Mouse (Mus musculus) forebrain, embryonic 10.5 days (tissue): Measurements from ENCODE around the gene Sypl. TPM values are rescaled to one million over a fixed set of nuclear protein-coding genes. Genes with fewer than 3 reads are reported as not detected.

Source experiments
- DNase-seq: peaks from one replicate; pipeline ENCODE4 v3.0.0-alpha.2; 2017; ENCODE audit warnings: low spot score; ENCODE audit errors: extremely low spot score
- H3K27ac ChIP-seq: fragments of 300-500 bp; sonication (generic); 2 replicates; pipeline ENCODE4 v1.5.1; 2016; ENCODE audit warnings: mild to moderate bottlenecking
- H3K27me3 ChIP-seq: fragments of 300-500 bp; sonication (generic); 2 replicates; pipeline ENCODE4 v1.6.1; 2016; ENCODE audit warnings: mild to moderate bottlenecking; ENCODE audit not compliant: poor library complexity, severe bottlenecking
- H3K36me3 ChIP-seq: fragments of 300-500 bp; sonication (generic); replicated peaks from 2 replicates; pipeline ENCODE4 v1.6.1; 2016; ENCODE audit warnings: mild to moderate bottlenecking, moderate library complexity
- H3K4me1 ChIP-seq: fragments of 300-500 bp; sonication (generic); 2 replicates; pipeline ENCODE4 v1.6.1; 2016
- H3K4me3 ChIP-seq: fragments of 300-500 bp; sonication (generic); 2 replicates; pipeline ENCODE4 v1.5.1; 2016; ENCODE audit warnings: mild to moderate bottlenecking, moderate library complexity
- H3K9me3 ChIP-seq: fragments of 300-500 bp; sonication (generic); 2 replicates; pipeline ENCODE4 v1.6.1; 2016; ENCODE audit warnings: mild to moderate bottlenecking, moderate library complexity
- WGBS: fragments of 180-500 bp; shearing (Covaris S2); methylation state at CpG from one replicate; pipeline ENCODE4 v1.1.7; 2016; 5-methylcytosine and 5-hydroxymethylcytosine counted together
- polyA plus RNA-seq: library from polyadenylated mRNA; unstranded; fragments of >200 nt; fragmentation: Nextera tagmentation; extraction: Ambion mirVana; gene quantifications from 2 replicates; pipeline ENCODE4 v1.2.1, GENCODE M21; 2016

The Sypl gene
- polyA plus RNA-seq, result 48.6 and 52.0 TPM in 2 replicates

- DNase-seq, result peak; percentile 96
- H3K4me1 ChIP-seq, result peaks cover 44% of the 10 kb centered on the region
- H3K4me3 ChIP-seq, result peak within 1 kb of the TSS; percentile 83
- under 1% methylated on average over 52 of the region's 52 CpGs for whole genome bisulfite sequencing
- peak within 1 kb of the TSS; percentile 94 for H3K27ac ChIP-seq
- H3K9me3 ChIP-seq, result no peaks in the 10 kb centered on the region
- H3K36me3 ChIP-seq, result no peaks in the 10 kb centered on the region
- no peaks in the 10 kb centered on the region for H3K27me3 ChIP-seq
Observed at GRCm38 (mm10) chr12:32953596-32954215, at the start of gene Sypl. Gene Sypl, plus strand, starts transcription at chr12:32953891.

- no peak for DNase-seq
- H3K27me3 ChIP-seq, result 0 out of 2 replicates have a peak, but pooled peaks cover 5% of the 10 kb centered on the region
- no peak overlapping the region for H3K4me3 ChIP-seq
- WGBS, result 62% methylated on average over 10 of the region's 10 CpGs
- H3K27ac ChIP-seq, result no peak overlapping the region
- no peaks in the 10 kb centered on the region for H3K9me3 ChIP-seq
- H3K4me1 ChIP-seq, result peaks cover 13% of the 10 kb centered on the region
- no peaks in the 10 kb centered on the region for H3K36me3 ChIP-seq
Observed at GRCm38 (mm10) chr12:32909686-32910085, 44.0 kb upstream of the Sypl start.

DNA sequence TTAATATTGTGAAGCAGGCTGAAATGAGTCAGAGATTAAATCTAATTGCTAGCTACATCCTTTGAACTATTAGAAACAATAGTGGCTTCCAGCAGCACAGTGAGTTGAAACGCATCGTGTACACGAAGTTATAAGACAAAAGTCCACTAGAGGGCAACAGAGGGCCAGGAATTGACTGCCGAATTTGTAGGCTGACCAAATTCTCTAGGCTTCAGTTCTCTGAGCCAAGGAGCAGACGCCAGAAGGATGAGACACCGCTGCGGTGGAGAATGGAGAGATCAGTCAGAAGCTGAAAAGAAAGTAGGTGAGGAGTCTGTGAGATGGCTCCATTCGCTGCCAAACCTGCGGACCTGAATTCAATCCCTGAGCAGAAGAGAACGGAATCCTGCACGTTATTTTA is 43.6 kb upstream of the Sypl start:
- Histone ChIP-seq H3K27ac (no peak overlapping the region), H3K4me1 (peaks cover 13% of the 10 kb centered on the region), H3K27me3 (0 out of 2 replicates have a peak, but pooled peaks cover 5% of the 10 kb centered on the region), H3K4me3 (peak overlapping the region; percentile 34), H3K9me3 (no peaks in the 10 kb centered on the region), H3K36me3 (no peaks in the 10 kb centered on the region)
- WGBS, result 15% methylated on average over 11 of the region's 11 CpGs
- peak; percentile 68 for DNase-seq

- H3K4me1 ChIP-seq, result peaks cover 13% of the 10 kb centered on the region
- WGBS, result 39% methylated on average over 15 of the region's 15 CpGs
- DNase-seq, result peak; percentile 56
- H3K4me3 ChIP-seq, result peak overlapping the region; percentile 34
- no peak overlapping the region for H3K27ac ChIP-seq
- no peaks in the 10 kb centered on the region for H3K36me3 ChIP-seq
- H3K27me3 ChIP-seq, result 0 out of 2 replicates have a peak, but pooled peaks cover 5% of the 10 kb centered on the region
- H3K9me3 ChIP-seq, result no peaks in the 10 kb centered on the region
Observed at GRCm38 (mm10) chr12:32910560-32911194, 43.0 kb upstream of the Sypl start.

- H3K9me3 ChIP-seq, result no peaks in the 10 kb centered on the region
- no peak overlapping the region for H3K4me3 ChIP-seq
- 0 out of 2 replicates have a peak, but pooled peaks cover 5% of the 10 kb centered on the region for H3K27me3 ChIP-seq
- H3K27ac ChIP-seq, result no peak overlapping the region
- no peaks in the 10 kb centered on the region for H3K36me3 ChIP-seq
- peaks cover 13% of the 10 kb centered on the region for H3K4me1 ChIP-seq
- WGBS, result 28% methylated on average over 4 of the region's 4 CpGs
- DNase-seq, result no peak
Observed at GRCm38 (mm10) chr12:32911569-32911968, 42.1 kb upstream of the Sypl start.

- H3K27me3 ChIP-seq, result 0 out of 2 replicates have a peak, but pooled peaks cover 5% of the 10 kb centered on the region
- H3K36me3 ChIP-seq, result no peaks in the 10 kb centered on the region
- H3K4me1 ChIP-seq, result peaks cover 13% of the 10 kb centered on the region
- H3K27ac ChIP-seq, result no peak overlapping the region
- no peaks in the 10 kb centered on the region for H3K9me3 ChIP-seq
- no peak overlapping the region for H3K4me3 ChIP-seq
- DNase-seq, result no peak
- WGBS, result 89% methylated on average over 5 of the region's 5 CpGs
Observed at GRCm38 (mm10) chr12:32912772-32913171, 40.9 kb upstream of the Sypl start.

- no peak for DNase-seq
- no peak overlapping the region for H3K27ac ChIP-seq
- 77% methylated on average over 7 of the region's 7 CpGs for WGBS
Observed at GRCm38 (mm10) chr12:32918683-32919082, 35.0 kb upstream of the Sypl start.

GRCm38 (mm10) chr12:32919091-32919490 is 34.6 kb upstream of the Sypl start:
- DNase-seq, result no peak
- peaks cover 8% of the 10 kb centered on the region; the same call in 1 of the 2 replicates for H3K4me1 ChIP-seq
- 33% methylated on average over 3 of the region's 3 CpGs for WGBS
- no peaks in the 10 kb centered on the region for H3K36me3 ChIP-seq
- no peak overlapping the region for H3K27ac ChIP-seq
- no peaks in the 10 kb centered on the region for H3K9me3 ChIP-seq
- no peaks in the 10 kb centered on the region for H3K27me3 ChIP-seq
- no peak overlapping the region for H3K4me3 ChIP-seq

More at GRCm38 (mm10) chr12:32918683-32919082, 35.0 kb upstream of the Sypl start:
- H3K9me3 ChIP-seq, result no peaks in the 10 kb centered on the region
- H3K36me3 ChIP-seq, result no peaks in the 10 kb centered on the region
- peaks cover 7% of the 10 kb centered on the region; the same call in 1 of the 2 replicates for H3K4me1 ChIP-seq
- no peak overlapping the region for H3K4me3 ChIP-seq
- H3K27me3 ChIP-seq, result no peaks in the 10 kb centered on the region

DNA sequence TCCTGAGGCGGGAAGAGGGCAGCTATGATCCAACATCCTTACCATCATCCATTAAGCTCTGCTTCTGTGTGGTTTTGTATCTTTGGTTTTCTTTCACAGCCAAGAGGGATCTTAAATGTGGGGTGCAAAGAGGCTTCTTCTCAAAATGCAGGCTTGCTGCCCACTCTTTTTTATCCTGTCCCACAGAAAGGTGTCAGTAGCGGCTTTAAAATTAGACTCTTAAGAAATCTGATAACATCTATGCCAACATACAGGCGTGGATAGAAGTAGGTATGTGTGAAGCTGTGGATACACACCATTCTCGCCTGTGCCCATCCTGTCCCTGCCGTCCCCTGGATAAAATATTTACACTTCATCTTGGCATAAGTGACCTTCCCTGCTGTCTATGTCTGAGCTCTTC is 34.2 kb upstream of the Sypl start:
- H3K27me3 ChIP-seq, result no peaks in the 10 kb centered on the region
- WGBS, result 91% methylated on average over 5 of the region's 5 CpGs

DNA sequence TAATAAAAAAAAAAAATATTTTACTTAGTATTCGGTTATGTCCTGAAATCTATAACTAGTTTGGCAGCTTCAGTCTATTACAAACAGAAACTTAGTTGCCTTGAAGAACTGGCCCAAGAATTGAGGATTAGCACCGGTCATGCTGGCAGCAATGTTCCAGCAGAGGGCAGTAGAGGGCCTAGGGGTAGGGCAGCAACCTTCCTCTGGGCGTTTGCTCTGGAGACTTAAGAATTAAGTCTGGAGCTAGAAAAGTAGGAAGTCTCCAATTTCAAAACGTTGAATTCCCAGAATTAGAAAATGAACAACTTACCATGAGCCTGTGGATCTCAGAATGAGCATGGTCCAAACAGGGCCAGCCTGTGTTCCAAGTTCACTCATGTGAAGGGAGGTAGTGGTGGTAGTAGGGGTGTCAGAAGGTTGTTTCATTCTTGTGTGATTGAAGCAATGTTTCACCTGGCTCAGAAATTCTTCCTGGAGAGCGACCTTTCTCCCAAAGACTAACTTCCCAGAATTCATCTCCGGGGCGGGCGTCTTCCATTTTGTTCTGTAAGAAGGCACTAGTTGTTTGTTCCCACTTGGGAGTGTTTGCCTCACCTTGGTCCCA is 33.4 kb upstream of the Sypl start:
- no peak for DNase-seq
- no peaks in the 10 kb centered on the region for H3K27me3 ChIP-seq
- H3K27ac ChIP-seq, result no peak overlapping the region
- 68% methylated on average over 8 of the region's 8 CpGs for WGBS
- no peaks in the 10 kb centered on the region for H3K36me3 ChIP-seq
- H3K4me3 ChIP-seq, result no peak overlapping the region
- peaks cover 11% of the 10 kb centered on the region; the same call in 1 of the 2 replicates for H3K4me1 ChIP-seq
- no peaks in the 10 kb centered on the region for H3K9me3 ChIP-seq

More for the DNA sequence above, 34.2 kb upstream of the Sypl start:
- Histone ChIP-seq H3K4me1 (peaks cover 11% of the 10 kb centered on the region; the same call in 1 of the 2 replicates), H3K27ac (no peak overlapping the region), H3K36me3 (no peaks in the 10 kb centered on the region), H3K9me3 (no peaks in the 10 kb centered on the region), H3K4me3 (no peak overlapping the region)
- no peak for DNase-seq

DNA sequence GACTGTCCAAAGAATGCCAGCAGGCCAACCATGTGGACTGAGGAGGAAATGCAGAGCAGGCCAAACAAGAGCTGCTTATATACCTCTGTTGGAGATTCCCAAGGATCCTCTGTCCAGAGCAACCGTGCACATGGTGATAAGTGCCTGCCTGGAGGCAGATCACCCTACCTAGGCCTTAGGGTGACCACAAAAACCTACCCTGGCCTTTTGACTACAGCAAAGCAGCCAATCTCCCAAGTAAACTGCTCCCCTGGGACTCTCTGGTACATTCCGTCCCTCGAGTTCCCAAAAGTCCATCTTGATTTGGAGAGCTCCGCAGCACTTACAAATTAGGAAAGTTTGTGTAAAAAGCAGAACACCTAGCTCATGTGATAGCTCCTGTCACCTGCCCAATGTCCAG is 32.6 kb upstream of the Sypl start:
- no peak overlapping the region for H3K27ac ChIP-seq
- H3K27me3 ChIP-seq, result no peaks in the 10 kb centered on the region
- peaks cover 13% of the 10 kb centered on the region for H3K4me1 ChIP-seq
- no peaks in the 10 kb centered on the region for H3K9me3 ChIP-seq
- WGBS, result 82% methylated on average over 4 of the region's 4 CpGs
- H3K4me3 ChIP-seq, result no peak overlapping the region
- H3K36me3 ChIP-seq, result no peaks in the 10 kb centered on the region
- no peak for DNase-seq

DNA sequence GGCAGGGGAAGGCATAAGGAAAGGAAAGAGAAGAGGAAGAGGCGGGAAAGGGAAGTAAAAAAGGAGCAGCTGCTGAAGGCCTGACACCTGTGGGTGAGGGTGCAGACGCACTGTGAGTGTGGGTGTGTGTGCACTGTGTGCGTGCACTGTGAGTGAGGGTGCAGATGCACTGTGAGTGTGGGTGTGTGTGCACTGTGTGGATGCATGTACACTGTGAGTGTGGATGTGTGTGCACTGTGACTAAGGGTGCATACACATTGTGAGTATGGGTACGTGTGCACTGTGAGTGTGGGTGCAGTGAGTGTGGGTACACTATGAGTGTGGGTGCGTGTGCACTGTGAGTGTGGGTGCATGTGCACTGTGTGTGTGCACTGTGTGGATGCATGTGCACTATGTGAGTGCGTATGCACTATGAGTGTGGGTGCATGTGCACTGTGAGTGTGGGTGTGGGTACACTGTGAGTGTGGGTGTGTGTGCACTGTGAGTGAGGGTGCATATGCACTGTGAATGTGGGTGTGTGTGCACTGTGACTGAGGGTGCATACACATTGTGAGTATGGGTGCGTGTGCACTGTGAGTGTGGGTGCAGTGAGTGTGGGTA is 32.1 kb upstream of the Sypl start:
- no peak for DNase-seq
- peaks cover 19% of the 10 kb centered on the region for H3K4me1 ChIP-seq
- H3K9me3 ChIP-seq, result no peaks in the 10 kb centered on the region
- no peaks in the 10 kb centered on the region for H3K36me3 ChIP-seq
- no peak overlapping the region for H3K27ac ChIP-seq
- WGBS, result 97% methylated on average over 7 of the region's 7 CpGs
- no peak overlapping the region for H3K4me3 ChIP-seq
- H3K27me3 ChIP-seq, result no peaks in the 10 kb centered on the region
